Mouse (Mus musculus): Measurements from ENCODE around the gene B3gnt9.
"Not testable (repeated sequence)": the region's sequence is repeated elsewhere in the genome, so short reads cannot be mapped to it uniquely, and the experiment has no call there.

Gene B3gnt9

DNA sequence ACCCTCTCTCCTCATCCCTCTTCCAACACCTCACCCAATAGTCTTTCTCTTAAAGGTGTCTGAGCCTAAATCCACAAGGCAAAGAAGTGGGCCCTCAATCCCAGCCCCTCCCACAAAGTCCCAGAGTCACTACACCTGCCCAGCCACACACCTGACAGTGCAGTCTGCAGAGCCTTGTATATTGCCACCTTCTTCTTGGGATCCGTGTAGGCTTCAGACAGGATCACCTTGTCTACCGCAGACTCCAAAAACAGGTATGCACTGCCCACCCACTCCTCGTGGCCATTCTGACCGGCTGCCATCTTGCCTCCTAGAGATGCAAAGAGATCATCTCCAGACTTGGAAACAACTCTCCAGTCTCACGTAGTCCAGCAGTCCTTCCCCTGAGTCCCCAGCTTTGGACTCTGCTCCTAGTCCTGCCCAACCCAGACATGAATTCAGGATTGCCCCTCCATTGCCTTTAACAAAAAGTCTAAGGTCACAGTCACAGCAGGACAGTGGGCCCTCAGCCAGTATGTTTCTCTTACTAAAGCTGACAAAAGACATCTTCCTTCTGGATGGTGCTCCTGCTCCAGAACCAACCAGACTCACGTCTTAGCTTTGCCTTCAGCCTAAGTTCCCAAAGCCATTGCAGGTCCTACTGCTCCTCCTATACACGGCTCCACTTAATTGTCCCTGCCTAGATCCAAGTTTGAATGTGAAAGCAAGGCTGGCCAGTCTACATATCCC, 5.6 kb upstream of the B3gnt9 start:
- no peak for ATAC-seq (ENCODE audit: insufficient number of reproducible peaks, low FRiP score, low TSS enrichment)

DNA sequence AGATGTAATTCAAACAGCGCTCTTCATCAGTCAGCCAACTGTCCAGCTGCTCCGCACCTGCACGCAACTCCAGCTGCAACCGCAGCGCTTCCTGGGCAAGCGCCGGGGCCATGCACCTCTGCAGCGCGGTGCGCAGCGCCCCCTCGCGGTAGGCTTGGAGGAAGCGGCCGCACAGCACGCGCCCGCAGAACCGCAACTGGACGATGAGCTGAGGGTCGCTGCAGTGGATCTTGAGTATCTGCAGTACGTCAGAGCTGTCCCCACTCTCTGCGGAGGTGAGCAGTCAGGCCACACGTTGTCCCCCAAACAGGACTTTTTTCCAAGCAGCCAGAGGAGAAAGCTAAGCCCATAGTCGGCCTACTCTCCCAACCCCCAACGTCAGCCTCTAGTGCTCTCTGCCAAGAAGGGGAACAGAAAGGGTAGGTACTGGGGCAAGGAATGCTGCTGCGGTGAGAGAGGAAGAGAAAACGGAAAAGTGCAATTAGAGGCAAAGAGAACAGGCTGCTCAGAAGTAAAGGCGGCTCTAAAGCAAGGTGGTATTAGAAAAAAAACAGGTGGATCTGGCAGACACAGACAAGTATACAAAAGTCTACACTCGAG, 4.9 kb upstream of the B3gnt9 start:
- ATAC-seq (ENCODE audit: insufficient number of reproducible peaks, low FRiP score, low TSS enrichment), result peak; percentile 33; the same call in 1 of the 2 replicates

DNA sequence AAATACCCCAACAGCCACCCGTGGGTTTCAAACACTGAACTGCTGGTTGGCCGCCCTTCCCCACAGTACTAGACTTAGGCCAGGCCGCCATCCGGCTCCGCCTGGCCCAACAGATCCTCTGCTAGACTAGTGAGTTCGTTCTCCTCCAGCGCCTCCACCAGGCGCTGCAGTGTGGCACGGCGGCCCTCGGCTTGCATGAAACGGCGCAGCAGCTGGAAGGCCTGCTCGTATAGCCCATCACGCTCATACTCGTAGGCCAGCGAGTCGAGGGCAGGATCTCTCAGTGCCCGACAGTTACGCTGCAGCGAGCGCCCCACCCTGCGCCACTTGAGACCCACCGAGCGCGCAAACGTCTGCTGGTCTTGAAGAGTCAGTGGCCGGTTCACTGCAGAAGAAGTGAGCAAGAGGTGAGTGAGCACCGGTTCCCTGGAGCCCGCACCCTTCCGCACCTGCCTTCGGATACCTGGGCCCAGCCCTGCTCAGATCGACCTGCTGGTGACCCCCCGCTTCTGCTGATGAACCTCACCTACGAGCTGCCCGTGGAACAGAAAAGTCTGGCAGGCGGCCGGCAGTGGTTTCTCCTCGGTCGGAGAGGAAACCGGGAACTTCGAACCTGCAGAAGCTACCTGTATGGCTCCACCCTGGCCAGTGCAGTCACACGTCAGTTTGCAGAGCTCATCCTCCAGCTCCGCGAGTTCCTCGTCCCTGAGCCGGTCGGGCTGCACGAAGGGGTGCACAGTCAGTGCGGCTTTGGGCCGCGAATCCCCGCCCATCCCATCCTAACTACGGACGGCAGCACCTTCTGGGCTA, 4.2 kb upstream of the B3gnt9 start:
- ATAC-seq (ENCODE audit: insufficient number of reproducible peaks, low FRiP score, low TSS enrichment), result peak; percentile 36; the same call in 1 of the 2 replicates

DNA sequence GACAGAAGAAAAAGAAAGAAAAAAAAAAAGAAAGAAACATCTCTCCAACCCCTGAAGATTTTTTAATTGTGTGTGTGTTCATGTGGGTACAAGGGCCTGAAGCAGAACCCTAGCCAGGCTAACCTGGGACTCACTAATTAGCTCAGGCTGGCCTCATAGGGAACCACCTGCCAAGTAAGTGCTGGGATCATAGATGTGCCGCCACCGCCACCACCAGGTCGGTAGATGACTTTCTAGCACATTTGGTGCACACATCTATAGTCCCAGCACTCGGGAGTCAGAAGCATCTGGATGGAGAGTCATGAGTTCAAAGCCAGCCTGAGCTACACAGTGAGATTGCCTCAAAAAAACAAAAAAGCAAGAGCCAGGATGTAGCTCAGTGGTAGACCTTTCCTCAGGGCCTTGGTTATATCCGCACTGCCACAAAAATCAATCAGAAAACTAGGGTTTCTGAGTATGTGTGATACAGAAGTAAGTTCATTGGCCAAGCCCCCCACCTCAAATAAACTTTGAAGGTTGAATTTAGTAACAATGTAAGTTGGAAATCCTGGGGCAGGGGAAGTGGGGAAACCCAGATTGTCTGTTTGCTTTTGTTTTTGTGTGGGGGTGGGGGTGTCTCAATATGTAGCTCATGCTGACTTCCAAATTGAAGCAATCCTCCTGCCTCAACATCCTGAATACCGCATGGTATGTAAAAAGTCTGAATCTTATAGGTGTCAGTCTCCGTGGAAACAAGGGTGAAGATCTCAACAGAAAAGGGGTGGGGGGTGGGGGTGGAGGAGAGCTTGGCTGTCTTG, 2.6 kb upstream of the B3gnt9 start:
- no peak for ATAC-seq (ENCODE audit: insufficient number of reproducible peaks, low FRiP score, low TSS enrichment)

DNA sequence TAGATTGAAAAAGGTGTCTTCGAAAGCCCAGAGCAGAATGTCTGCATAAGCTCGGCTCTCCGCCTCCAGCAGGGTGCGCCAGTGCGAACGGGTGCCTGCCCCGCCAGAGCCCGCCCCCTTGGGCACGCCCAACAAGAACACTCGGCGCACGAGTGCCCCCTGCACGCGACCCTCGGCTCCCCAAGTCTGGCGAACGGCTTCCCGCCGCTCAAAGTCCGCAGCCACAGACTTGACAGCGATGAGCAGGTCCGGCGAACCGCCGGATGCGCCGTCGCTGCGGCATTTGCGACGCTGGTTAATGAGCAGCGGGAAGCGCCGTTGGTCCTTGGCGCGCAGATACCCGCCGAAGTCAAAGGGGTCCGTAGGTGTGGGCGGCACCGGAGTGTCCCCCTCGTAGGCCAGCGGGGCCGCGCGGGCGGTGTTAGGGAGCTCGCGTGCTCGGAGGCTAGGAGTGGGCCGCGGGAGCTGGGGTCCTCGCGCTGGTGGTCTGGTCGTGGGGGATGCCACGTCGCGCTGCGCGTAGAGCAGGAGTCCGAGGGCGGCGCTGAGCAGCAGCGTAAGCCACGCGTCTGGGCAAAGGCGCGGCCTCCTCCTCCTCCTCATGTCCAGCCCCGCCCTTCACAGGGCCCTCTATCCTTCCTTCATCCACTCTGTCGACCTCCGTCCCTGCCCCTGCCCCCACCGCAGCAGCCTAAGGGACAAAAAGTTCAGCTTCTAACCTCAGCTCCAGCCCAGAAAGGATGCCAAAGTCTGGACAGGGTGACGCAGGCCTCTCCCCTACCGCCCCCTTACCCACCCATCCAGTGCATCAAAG, 594 bp downstream of the B3gnt9 start:
- peak; percentile 47 for ATAC-seq (ENCODE audit: insufficient number of reproducible peaks, low FRiP score, low TSS enrichment)

DNA sequence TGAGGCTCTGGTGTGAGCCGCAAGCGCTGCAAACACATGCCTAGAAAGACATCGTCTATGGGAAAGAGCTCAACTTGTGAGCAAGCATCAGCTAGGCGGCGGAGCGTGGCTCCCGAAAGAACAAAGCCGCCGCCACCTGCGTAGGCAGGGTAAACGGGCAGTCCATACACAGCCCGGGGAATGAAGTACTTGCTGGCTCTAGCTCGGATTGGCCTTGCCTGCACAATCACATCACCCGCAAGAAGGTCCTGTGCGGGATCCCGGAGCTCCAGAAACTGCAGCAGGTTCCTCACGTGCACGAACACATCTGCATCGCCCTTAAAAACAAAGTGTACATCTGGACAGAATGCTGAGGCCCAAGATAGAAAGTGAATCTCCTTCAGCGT, 1.2 kb downstream of the B3gnt9 start:
- peak; percentile 3; the same call in 1 of the 2 replicates for ATAC-seq (ENCODE audit: insufficient number of reproducible peaks, low FRiP score, low TSS enrichment)

DNA sequence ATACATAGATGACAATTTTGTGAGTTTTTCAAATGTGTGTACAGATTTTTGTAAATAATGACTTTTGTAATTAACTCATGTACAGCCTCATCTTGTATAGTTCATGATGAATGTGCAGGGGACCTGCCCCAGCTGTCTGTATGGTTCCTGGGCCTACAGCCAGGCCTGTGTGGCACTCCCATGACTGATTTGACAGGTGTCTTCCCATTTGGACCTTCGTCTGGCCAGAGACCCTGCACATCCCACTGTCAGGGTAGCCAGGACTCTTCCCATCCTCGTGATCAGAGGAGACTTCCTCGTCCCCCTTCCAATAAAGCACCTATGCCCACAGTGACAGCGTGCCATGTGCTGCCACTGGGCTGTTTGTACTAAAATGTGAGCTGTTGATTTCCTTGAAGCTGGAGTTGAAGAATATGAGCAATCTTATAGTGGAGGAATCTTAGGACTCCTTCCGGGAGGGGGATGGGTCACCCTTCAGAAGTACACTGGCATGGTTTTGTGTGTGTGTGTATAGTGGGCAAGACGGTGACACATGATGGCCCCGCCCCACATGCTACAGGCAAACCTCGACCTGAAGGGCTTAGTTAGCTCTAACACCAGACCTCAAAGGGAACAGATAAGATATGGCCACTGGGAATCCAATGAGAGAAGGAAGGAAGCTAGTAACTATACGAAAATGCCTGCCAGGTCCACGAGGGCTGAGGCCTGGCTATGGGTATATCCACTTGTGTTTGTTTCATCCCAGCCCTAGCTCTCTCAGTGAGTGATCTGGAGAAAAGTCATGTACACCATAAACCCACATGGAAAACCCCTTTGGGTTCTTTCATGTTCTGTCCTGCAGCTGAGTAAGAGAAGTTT, 2.0 kb downstream of the B3gnt9 start:
- no peak for ATAC-seq (ENCODE audit: insufficient number of reproducible peaks, low FRiP score, low TSS enrichment)

DNA sequence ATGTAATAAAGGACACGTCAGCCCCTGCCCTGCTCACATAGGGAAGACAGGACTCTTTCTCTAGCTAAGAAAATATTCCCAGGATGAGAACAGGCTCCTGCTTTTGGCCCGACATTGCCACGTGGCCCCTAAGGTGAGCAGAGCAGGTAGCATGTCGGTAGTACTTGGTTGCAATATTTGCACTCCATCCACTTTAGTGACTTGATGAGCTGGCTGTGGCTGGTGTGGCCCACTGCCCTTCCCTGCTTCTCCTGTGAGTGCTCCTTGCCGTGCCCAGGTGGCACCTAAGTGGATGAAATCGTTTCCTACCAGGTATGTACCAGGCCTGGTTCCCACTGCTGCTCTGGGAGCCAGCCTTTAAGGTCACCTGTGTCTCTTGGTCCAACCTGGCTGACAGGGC, 3.0 kb downstream of the B3gnt9 start:
- ATAC-seq (ENCODE audit: insufficient number of reproducible peaks, low FRiP score, low TSS enrichment), result no peak

DNA sequence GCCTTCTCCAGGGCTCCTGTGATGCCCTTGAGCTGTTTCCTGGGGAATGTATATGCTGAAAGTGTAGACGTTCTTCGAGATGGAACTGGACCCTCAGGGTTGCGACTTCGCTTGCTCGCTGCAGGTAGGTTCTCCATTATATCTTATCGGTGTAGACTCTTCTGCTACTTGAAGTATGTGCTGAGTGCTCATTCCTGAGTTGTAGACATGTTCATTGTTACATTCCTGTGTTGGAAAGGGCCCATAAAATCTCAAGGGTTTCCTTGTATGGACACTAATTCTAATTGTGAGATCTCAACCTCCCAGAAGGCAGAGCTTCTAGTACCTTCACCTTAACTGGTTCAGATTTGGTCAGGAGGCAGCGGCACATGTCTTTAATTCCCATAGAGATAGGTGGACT, 13.9 kb downstream of the B3gnt9 start:
- ATAC-seq (ENCODE audit: insufficient number of reproducible peaks, low FRiP score, low TSS enrichment), result no peak

DNA sequence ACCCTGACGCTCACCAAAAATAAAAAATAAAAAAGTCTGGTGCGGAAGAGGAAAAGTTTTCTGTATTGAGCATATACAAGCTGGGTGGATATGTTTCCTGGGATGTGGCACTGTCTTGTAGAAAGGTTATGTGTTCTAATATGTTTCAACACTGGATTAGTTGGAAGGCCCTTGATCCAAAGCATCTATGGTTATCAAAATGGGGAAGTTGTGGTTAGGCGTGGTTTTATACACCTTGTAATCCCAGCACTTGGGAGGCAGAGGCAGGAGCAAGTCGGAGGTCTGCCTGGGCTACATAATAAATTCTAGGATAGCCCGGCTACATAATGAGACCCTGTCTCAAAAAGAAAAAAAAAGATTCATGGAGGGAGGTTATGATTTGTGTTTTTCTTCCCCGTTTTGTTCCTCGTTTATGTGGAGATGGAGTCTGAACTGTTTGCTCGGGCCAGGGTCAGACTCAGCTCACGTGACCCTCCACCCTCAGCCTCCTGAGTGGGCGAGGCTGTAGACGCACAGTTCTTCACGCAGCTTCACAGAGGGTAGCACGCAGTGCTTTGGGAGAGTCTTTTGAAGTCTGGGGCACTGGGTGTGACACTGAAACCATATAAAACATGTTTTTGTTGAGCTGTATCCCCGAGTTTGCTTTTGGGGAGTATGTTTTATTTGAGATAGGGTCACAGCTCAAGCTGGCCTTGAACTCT, 17.4 kb downstream of the B3gnt9 start:
- no peak for ATAC-seq (ENCODE audit: insufficient number of reproducible peaks, low FRiP score, low TSS enrichment)

DNA sequence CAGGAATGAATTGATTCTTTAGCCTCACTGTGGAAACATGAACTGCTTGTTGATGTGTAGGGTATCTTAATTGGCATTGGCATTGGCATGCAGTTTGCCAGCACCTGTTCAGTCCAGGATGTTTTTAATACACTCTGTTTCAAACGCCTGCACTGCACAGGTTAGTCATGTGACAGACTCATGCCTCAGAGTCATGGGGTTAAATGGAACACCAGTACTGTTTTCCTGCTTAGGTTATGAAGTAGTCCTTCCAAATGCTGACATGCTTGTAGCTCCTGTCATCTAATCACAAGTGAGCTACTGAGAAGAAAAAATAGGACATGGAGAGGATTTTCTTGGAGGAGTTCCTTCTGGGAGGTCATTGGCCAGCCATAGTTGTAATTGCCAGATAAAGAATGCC, 19.7 kb downstream of the B3gnt9 start:
- no peak for ATAC-seq (ENCODE audit: insufficient number of reproducible peaks, low FRiP score, low TSS enrichment)

DNA sequence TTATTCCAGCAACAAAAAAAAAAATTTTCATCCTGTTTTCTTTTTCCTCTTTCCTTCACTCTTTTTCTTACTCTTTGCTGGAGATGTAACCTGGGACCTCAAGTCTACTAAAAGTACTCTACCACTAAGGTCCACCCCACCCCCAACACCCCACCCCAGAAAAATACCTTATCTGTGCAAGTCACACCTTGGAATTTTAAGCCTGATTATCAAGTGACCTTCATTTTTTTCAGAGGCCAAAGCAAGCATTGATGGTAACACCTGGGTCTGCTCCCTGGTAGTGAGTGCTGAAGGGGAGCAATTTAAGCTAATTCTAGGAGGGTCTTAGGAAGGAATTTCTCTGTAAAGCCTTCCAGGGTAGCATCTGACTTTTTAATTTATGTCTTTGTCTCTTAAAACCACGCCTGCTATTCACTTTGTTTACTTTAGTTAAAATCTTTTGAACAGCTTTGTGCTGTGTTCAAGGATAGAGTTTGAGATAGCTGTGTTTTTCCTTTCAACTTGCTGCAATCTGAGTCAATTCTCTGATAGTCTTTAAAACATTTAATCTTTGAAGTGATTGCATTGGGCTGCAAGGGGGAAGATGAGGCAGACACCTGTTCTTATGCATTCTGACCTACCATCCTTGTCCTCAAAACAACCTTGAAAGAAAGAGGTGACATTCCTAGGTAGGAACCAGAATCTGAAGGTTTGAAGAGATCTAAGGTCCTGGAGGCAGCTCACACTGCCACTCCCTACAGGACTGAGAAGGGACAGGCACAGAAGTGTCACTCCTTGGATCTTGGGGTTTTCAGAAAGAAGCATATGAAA, 21.6 kb downstream of the B3gnt9 start:
- ATAC-seq (ENCODE audit: insufficient number of reproducible peaks, low FRiP score, low TSS enrichment), result no peak

DNA sequence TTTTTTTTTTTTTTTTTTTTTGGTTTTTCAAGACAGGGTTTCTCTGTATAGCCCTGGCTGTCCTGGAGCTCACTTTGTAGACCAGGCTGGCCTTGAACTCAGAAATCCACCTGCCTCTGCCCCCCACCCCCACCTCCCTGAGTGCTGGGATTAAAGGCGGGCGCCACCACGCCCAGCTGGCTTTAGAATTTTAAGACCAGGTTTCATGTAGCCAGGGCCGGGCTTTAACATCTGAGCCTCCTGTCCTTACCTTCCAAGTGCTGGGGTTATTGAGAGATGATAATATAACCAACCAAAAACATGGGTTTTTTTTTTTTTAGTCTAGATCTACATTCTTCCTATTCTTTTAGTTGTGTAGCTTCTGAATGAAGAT, 22.6 kb downstream of the B3gnt9 start:
- not testable (repeated sequence) for ATAC-seq (ENCODE audit: insufficient number of reproducible peaks, low FRiP score, low TSS enrichment)

DNA sequence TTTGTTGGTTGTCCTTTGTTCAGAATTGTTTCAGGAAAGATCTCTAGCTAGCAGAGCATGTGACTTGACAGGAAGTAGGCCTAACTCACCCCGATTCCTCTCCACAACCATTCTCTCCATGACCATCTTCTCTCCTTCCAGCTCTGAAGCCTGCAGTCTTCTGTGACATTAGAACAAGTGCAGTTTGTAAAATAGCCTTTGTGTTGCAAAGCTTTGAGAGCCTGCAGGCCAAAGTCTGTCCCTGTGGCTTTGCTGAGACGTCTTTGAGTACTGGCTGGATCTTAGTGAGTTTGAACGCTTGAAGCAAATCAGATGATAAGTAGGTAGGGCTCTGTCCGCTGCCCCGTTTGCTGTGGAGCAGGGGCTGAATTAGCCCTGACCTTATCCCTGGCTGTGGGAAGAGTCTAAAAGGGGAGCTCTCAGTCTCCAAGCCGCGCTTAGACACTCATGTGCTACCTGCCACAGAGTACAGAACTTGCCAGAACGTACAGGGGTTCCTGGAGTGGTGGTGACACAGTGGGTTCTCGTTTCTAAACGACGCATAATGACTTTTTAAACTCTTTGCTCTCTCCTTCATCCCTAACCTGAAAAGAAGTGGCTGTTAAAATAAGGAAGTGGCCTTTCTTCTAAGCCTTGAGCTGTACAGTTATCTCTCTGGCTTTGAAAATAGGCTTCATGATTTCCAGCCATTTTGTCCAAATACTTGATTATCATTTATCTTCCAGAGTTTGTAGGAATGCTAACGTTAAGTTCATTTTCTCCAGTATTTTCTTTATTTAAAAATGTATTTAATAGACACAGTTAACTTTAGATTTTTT, 23.2 kb downstream of the B3gnt9 start:
- no peak for ATAC-seq (ENCODE audit: insufficient number of reproducible peaks, low FRiP score, low TSS enrichment)

DNA sequence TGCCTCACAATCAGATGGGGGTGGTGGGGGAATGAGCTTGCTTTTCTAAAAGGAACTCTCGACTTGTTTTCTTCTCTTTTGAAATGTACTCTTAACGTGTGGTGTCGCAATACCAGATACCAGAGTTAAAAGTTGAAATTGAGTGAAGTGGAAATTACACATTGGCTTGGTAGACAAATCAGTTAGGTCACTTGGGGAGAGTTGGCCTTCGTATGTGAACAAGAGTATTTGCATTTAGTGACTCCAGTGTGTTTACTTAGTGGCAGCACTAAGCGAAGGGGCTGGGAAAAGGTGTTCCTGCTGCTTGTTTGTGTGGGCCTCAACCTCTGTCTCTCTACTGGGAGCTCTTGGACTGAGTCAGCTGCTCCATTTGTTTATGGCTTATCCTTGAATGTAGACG, 29.0 kb downstream of the B3gnt9 start:
- no peak for ATAC-seq (ENCODE audit: insufficient number of reproducible peaks, low FRiP score, low TSS enrichment)

DNA sequence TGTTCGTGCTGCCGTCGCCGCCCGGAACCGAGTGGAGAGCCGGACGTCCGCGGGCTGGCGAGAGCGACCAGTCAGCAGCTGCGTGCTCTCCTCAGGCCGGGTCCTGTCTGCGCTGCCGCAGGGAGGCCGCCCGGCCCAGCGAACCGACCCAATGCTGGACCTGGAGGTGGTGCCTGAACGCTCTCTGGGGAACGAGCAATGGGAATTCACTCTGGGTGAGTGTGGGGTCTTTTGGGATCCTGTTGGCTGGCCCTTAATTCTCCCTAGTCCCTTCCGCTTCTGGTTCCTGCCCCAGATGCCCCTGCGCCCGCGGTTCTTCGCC, 29.7 kb downstream of the B3gnt9 start:
- no peak for ATAC-seq (ENCODE audit: insufficient number of reproducible peaks, low FRiP score, low TSS enrichment)

Data from cerebellum, adult (tissue).